Mouse (Mus musculus) thymus, postnatal 14 days (tissue): ENCODE measurements at regions not wholly inside any gene's neighbourhood (a gene's known extent, or its start where the extent isn't known, plus 50 kb on each side); places are given as distances from the start of the nearest gene placed in this dataset.

ENCODE experiments used
- DNase-seq: peaks from one replicate; pipeline ENCODE4 v3.0.0; 2021

- DNase-seq = no peak
These were observed 117.0 kb upstream of the Sel1l start for GRCm38 (mm10) chr12:91965937-91966336.

- no peak for DNase-seq
These were observed 114.3 kb upstream of the Sel1l start for GRCm38 (mm10) chr12:91963239-91963638.

GRCm38 (mm10) chr12:91958086-91958485, 109.1 kb upstream of the Sel1l start:
- no peak for DNase-seq

GRCm38 (mm10) chr12:91956411-91956810, 107.5 kb upstream of the Sel1l start:
- no peak for DNase-seq

GRCm38 (mm10) chr12:91948602-91949167, 99.7 kb upstream of the Sel1l start:
- no peak for DNase-seq

- DNase-seq = no peak
These were observed 99.0 kb upstream of the Sel1l start for GRCm38 (mm10) chr12:91947998-91948397.

GRCm38 (mm10) chr12:91946541-91946940, 97.6 kb upstream of the Sel1l start:
- no peak for DNase-seq

GRCm38 (mm10) chr12:91932490-91933361, 83.8 kb upstream of the Sel1l start:
- no peak for DNase-seq

GRCm38 (mm10) chr12:91931586-91931985, 82.6 kb upstream of the Sel1l start:
- DNase-seq = no peak

GRCm38 (mm10) chr12:91929386-91930054, 80.6 kb upstream of the Sel1l start:
- no peak for DNase-seq

GRCm38 (mm10) chr12:91927576-91927975, 78.6 kb upstream of the Sel1l start:
- no peak for DNase-seq

GRCm38 (mm10) chr12:91915486-91915885, 66.5 kb upstream of the Sel1l start:
- DNase-seq = no peak

- no peak for DNase-seq
These were observed 61.6 kb upstream of the Sel1l start for GRCm38 (mm10) chr12:91910529-91910928.
